Mouse (Mus musculus): Measurements from ENCODE around the gene Npr1. TPM values are rescaled to one million over a fixed set of nuclear protein-coding genes. Genes with fewer than 3 reads are reported as not detected.

Gene Npr1
- total RNA-seq, 1 experiment from 2014 or later, result not detected

DNA sequence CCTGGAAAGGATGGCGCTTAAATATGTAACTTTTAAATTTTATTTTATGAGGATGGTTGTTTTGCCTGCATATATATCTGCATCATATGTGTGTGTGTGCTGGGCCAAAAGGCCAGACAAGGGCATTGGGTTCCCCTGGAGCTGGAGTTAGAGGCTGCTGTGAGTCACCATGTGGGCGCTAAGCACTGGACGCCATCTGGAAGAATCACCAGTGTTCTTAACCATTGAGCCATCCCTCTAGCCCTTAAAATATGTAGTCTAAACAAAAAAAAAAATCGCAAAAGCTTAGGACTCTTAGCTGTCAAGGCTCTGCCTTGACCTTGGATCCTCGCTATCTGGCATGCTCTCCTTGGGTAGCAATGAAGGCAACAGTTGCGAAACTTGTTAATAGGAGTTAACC, 22.9 kb upstream of the Npr1 start:
- no peak for ATAC-seq (replicated peaks; ENCODE audit: insufficient number of reproducible peaks, low FRiP score, low TSS enrichment, poor library complexity, severe bottlenecking)

DNA sequence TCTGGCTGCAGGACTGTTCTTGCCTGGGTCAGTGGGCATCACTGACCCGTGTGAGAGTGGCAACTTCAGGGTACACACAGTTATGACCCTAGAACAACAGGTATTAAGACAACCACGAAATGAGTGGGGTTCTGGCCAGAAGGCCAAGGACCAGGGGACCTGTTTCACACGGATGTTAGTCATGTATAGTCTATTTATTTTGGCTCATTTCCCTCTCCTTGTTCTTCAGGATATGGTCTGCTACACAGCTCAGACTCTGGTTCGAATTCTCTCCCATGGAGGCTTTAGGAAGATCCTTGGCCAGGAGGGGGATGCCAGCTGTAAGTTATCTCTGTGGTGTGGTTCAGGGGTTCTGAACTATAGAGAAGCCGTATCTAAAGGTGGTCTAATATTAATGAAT, 21.3 kb upstream of the Npr1 start:
- ATAC-seq (replicated peaks; ENCODE audit: insufficient number of reproducible peaks, low FRiP score, low TSS enrichment, poor library complexity, severe bottlenecking), result no peak

DNA sequence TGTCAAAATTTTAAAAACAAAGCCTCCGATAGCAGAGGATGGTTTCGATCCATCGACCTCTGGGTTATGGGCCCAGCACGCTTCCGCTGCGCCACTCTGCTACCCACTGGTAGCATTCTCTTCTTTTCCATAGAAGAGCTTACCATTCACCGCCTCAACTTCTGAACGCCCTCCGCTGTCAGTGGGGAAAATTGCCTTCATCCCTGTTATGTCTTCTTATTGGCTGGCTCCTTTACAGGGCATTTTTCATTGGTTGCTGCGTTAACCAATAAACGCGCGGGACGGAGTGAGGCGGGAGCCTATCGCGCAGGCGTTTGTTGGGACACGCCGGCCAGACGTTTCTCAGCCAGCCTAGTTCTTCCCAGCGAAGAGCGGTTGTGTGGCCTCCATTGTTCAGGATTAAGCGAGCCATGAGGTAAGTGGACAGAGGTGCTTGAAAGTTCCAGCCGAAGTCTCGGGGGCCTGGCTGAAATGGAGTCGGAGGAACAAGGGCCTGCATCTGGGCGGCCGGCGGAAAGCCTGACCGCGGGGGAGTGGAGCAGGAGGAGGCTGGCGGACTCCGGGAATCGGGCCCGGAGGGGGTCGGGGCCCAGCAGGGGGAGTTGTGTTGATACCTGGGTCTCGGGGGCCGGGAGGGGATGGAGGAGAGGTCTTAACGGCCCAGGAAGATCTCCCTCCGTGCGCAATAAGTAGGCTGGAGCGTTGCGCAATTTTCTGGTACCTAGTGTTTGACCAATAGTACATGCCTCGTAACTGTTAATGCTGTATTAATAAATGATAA, 10.4 kb upstream of the Npr1 start, which contains the start of gene Ilf2:
TSS of gene Ilf2 (plus strand) at position 296 of the 781 bp plus-strand sequence.
- ATAC-seq (replicated peaks; ENCODE audit: insufficient number of reproducible peaks, low FRiP score, low TSS enrichment, poor library complexity, severe bottlenecking), result peak; percentile 97

DNA sequence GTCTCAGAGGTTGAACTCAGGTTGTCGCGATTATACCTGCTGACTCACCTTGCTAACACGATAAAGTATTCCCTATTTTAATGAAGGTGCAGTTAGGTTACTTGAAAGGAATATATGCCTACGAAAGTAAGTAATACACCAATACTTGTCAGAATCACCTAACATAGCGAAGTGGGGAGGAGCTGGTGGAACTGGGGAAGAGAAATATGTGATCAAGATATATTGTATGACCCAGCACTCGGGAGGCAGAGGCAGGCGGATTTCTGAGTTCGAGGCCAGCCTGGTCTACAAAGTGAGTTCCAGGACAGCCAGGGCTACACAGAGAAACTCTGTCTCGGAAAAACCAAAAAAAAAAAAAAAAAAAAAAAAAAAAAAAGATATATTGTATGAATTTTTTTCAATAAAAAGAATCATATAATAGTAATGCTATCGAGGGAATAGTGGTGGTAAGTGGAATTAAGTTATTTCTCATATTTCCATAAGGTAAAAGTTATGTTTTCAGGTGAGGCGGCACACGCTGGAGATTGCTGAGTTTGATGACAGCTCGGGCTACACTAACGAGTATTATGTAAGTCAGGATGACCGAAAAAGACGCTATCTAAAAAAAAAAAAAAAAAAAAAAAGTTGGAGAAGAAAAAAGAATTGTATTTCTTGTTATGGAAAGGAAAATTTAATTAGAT, 9.6 kb upstream of the Npr1 start:
- ATAC-seq (replicated peaks; ENCODE audit: insufficient number of reproducible peaks, low FRiP score, low TSS enrichment, poor library complexity, severe bottlenecking), result no peak

DNA sequence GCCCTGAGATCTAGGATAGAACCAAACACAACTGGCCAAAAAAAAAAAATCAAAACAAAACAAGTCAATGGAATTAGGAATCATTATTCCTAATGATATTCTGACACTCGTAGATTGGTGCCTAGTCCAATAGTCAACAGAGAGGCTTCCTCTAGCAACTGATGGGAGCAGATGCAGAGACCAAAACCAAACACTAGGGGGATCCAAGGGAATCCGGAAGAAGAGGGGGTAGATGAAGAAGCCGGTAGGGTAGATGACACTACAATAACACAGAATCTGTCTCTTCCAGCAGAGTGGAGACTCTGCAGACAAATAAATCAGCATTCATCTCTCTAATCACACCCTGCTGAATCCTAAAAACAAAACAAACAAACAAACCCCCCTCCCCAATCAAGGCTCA, 6.5 kb upstream of the Npr1 start:
- no peak for ATAC-seq (replicated peaks; ENCODE audit: insufficient number of reproducible peaks, low FRiP score, low TSS enrichment, poor library complexity, severe bottlenecking)

DNA sequence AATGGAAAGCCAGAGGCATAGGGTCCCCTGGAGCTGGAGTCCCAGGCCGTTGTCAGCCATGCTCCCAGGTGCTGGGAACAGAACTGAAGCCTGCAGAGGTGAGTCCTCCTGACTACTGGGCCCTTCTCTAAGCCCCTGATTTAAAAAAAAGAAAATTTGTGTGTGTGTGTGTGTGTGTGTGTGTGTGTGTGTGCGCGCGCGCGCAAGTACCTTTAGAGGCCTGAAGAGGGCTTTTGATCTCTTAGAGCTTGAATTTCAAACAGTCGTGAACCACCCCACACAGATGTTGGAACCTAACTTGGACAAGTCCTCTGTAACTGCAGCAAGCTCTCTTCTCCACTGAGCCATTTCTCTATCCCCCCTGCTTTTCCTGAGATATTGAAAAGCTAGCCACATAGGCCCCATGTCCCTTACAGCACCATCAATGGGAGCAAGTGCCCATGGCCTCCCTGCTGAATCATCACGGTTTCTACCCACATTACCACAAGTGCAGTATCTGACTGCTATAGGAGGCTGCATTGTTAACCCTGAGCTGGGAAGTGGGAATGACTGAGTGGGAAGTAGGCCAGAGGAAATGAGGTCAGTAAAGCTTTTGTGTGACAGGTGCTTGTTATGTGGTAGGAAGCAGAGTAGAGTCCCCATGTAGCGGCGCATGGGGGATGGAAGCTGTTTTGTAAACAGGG, 2.1 kb upstream of the Npr1 start:
- ATAC-seq (replicated peaks; ENCODE audit: insufficient number of reproducible peaks, low FRiP score, low TSS enrichment, poor library complexity, severe bottlenecking), result no peak

DNA sequence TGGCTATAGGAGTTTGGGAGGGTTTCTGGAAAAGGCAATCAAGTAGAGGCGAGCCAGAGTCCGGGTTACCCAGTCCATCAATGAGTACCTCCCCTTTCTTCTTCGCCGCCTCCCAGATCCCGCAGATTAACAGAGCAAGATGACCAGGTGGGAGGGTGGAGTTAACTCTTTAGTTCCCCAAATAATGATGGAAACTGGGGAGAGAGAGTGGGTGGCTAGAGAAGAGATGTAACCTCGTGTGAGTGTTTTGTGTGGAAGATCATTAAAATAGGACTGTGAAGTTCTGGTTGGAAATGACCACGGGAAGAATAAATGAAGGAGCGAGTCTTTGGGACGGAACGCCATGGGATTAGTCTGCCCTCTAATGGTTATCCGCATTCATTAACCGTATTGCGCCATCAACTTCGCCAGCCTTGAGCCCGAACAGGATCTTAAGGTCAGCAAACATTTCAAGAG, 673 bp upstream of the Npr1 start:
- 0 out of 2 replicates have a peak, but pooled peaks have one; percentile 23 for ATAC-seq (replicated peaks; ENCODE audit: insufficient number of reproducible peaks, low FRiP score, low TSS enrichment, poor library complexity, severe bottlenecking)

DNA sequence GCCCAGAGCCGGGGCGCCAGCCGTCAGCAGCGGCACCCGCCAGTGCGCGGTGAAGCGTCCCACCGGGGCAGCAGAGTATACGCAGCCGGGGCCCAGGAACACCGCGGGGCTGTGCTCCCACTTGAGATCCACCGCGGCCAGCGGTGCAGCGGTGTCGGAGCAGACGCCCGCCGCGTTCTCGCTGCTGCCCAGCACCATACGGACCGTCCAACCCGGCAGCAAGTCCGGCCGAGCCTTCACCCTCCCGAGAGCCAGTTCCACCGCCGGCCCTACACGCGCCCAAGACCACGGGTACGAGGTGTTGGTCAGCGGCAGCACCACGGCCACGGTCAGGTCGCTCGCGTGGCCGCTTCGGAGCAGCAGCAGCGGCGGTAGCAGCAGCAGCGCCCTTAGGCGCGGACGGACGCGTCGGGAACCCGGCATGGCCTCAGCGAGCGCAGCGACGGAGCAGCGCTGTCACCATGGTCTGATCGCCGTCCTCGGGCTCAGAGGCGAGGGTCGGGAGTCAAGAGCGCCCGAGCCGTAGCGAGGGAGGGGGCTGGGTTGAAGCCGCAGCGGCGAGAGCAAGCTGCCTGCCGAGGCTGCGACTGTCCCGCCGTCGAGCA, 483 bp downstream of the Npr1 start:
- no peak for ATAC-seq (replicated peaks; ENCODE audit: insufficient number of reproducible peaks, low FRiP score, low TSS enrichment, poor library complexity, severe bottlenecking)

DNA sequence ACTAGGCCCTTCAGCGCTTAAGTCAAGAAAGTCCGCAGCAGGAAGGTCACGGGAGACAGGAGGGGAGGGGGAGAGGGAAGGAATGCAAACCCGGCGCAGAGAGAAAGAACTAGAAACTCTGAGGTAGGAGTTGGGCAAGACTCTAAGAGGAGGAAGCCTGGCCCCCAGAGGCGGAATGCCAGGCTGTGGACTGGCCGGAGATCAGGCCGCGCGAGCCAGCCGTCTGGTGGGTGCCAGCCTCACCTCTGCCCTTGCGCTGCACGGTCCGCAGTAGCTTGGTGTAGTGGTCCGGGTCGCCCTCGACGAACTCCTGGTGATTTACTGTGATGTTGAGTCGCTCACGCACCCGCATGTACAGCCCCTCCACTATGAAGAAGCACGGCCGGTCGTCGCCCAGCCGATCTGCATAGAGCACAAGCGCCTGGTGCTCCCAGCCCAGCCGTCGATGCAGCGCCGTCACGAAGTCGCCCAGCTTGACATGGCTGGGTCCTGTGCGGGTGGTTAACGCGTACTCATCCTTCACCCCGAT, 1.1 kb downstream of the Npr1 start:
- no peak for ATAC-seq (replicated peaks; ENCODE audit: insufficient number of reproducible peaks, low FRiP score, low TSS enrichment, poor library complexity, severe bottlenecking)

DNA sequence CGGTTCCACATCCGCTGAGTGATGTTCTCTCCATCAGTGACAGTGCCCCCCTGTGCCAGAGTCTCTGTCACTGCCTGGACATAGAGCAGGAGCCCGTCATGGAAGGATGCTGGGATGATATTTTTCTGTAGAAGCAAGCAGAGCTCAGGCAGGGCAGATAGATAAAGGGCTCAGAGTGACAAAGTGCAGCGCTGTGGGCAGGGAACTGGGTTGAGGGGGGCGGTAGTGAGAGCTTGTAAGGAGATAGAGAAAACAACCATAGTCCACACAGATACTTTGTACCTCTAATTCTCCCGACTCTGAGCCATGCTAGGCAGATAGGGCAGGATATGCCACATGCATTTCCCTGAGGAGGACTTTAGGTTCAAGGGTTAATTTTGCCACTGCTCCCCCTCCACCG, 3.1 kb downstream of the Npr1 start:
- no peak for ATAC-seq (replicated peaks; ENCODE audit: insufficient number of reproducible peaks, low FRiP score, low TSS enrichment, poor library complexity, severe bottlenecking)

DNA sequence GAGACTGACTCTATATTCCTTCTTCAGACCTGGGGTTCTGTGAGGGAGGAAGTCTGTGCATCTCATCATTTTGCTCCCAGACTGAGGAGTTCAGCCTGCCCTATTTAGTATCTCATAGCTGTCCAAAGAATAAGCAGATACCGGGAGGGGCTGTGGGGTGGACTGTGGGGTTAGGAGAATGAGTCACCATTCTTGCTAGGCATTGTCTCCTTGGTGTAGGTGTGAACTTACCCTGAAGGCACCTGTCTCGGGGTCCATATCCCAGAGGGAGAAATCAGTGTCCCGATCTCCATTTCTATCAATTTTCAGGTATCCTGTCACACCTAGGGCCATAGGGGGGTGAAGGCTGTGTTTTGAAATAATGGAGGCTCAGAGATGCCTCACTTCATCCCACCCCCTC, 3.7 kb downstream of the Npr1 start:
- no peak for ATAC-seq (replicated peaks; ENCODE audit: insufficient number of reproducible peaks, low FRiP score, low TSS enrichment, poor library complexity, severe bottlenecking)

DNA sequence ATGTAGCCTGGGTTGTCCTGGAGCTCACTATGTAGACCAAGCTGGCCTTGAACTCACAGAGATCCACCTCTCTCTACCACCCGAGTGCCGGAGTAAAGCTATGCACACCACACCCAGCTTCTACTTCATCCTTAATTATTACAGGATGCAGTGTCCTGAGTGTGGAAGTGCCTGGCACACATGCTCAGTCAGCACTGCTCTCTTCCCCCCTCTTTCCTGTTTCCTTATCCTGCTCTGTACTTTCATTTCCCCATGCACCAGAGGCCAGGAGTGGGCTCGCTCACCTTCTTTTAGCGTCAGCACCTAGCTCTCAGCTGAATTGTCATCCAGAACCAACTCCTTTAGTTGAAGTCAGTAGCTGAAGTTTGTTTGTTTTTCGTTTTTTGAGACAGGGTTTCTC, 5.4 kb downstream of the Npr1 start:
- ATAC-seq (replicated peaks; ENCODE audit: insufficient number of reproducible peaks, low FRiP score, low TSS enrichment, poor library complexity, severe bottlenecking), result no peak

DNA sequence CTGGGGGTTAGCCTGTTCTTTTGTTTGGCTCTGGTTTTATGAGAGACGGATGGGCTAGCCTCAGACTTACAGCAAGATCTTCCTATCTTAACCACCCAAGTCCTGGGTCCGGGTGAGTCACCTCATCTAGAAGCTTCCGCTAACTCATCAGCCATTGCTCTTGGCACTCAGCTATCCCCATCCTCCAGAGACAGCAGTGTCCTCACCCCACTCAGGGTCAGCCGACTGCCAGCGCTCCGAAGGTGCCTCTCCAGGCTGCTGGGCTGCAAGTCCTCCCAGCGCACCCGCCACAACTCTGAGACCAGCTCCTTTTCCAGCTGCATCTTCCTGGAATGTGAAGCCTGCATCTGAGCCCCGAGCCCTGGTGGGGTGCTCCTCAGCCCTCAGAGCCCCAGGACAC, 5.9 kb downstream of the Npr1 start:
- ATAC-seq (replicated peaks; ENCODE audit: insufficient number of reproducible peaks, low FRiP score, low TSS enrichment, poor library complexity, severe bottlenecking), result no peak

DNA sequence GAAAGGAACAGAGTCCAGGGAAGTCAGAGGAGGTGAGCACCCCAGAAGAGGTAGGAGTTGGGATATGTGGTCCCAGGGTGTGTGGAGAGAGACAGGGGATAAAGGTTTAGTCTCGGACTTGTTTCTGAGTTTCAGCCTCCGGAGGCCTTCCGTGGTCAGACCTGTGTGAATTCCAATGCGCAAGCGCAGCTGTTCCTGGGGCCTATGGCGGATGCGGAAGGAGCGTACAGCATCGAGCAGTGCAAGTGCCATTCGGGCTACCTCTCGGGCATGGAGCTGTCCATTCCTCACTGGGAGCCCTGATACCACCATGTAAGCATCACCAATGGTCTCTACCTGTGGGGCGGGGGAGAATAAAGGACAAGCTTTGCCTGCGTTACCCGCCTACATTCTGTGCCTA, 10.7 kb downstream of the Npr1 start:
- ATAC-seq (replicated peaks; ENCODE audit: insufficient number of reproducible peaks, low FRiP score, low TSS enrichment, poor library complexity, severe bottlenecking), result no peak

DNA sequence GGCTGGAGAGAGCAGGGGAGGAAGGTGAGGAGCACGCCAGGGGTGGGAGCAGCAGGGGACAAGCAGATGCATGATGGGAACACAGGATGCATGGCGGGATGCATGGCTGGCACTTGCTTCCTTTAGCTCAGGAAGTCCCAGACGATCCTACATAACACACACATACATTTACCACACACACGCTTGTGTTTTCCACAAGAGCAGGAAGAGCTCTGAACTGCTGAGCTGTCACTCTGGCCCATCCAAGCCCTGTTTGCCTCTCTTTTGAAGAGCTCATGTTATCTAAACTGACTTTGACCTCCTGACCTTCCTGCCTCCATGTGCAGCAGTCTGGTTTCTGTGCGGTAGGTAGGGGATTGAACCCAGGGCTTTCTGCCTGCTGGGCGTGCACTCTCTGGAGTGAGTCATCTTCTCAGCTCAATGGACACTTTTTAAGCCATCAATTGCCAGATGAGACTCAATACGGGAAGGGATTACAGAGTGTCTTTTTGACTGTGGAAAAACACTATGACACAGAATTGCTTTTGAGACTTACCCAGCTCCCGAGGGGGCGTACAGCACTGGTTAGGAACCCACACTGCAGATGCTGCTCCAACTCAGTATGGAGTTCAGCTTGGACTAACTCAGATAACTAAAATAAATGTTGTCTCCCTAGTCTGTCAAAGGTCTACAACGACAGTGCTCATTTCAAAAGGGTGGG, 14.1 kb downstream of the Npr1 start:
- no peak for ATAC-seq (replicated peaks; ENCODE audit: insufficient number of reproducible peaks, low FRiP score, low TSS enrichment, poor library complexity, severe bottlenecking)

DNA sequence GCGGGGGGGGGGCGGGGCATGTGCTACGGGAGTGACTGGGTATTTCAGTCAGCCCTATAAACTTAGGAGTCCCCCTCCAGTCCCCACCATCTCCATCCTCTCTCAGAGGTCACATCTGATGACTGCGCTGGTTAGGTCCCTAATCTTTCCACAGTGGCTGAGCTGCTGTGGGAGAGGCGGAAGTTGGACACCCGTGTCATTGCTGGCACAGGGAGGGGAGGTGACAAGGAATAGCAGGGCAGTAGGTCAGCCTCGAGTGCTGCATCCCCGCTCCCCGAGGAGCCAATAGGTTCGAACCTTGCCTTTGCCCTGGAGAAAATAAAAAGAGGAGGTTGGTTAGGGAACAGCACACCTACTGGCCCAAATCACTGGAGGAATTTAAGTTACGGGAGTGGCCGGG, 14.8 kb downstream of the Npr1 start:
- ATAC-seq (replicated peaks; ENCODE audit: insufficient number of reproducible peaks, low FRiP score, low TSS enrichment, poor library complexity, severe bottlenecking), result no peak

DNA sequence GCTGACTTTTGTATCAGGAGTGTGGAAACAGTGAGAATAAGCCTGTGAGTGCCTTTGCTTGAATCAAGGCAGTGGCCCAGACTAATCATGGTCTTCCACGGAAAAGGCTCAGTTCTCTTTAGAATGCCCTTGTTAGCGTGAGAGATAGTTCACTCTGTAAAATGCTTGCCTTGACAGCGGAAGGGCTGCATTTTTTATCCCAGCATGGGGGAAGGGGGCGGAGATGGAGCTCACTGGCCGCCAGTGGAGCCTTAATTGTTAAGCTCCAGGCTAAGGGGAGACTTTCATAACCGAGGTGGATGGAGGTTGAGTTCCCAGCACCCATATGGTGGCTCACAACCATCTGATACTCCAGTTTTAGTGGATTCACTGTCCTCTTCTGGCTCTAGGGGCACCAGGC, 17.0 kb downstream of the Npr1 start:
- ATAC-seq (replicated peaks; ENCODE audit: insufficient number of reproducible peaks, low FRiP score, low TSS enrichment, poor library complexity, severe bottlenecking), result no peak

DNA sequence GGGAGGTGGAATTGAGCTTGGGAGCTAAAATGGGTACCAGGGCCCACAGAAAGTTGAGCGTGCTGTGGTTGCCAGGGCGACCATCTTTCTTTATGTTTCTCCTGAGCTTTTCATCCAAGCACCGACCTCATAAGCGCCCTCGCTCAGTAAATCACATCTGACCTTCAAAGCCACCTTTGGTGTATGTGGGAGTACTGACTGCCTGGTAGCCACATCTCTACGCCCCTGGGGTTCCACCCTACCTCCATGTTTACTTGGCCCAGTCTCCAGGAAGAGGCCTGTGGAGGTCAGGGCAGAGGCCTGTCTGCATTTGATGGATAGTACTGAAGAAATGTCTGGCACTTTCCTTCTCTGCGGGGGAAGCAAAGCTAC, 18.6 kb downstream of the Npr1 start:
- ATAC-seq (replicated peaks; ENCODE audit: insufficient number of reproducible peaks, low FRiP score, low TSS enrichment, poor library complexity, severe bottlenecking), result no peak

All from monocyte, adult 5-6 weeks (primary cell).